Mouse (Mus musculus) midbrain, embryonic 14.5 days (tissue): ENCODE measurements at regions not wholly inside any gene's neighbourhood (a gene's known extent, or its start where the extent isn't known, plus 50 kb on each side); places are given as distances from the start of the nearest gene placed in this dataset.

Experiments
- ATAC-seq: fragments of 200-750 bp; cut with Nextera tagmentation; 2 replicates; pipeline ENCODE4 v1.8.0; 2017; ENCODE audit warnings: moderate number of reproducible peaks, moderate library complexity; ENCODE audit not compliant: low FRiP score, low TSS enrichment
- DNase-seq: peaks from one replicate; pipeline ENCODE4 v3.0.0-alpha.2; 2015
- H3K27ac ChIP-seq: fragments of 300-500 bp; sonication (generic); replicated peaks from 2 replicates; pipeline ENCODE4 v1.5.1; 2014; ENCODE audit warnings: mild to moderate bottlenecking, low read depth, low read length, moderate library complexity
- H3K27me3 ChIP-seq: fragments of 300-500 bp; sonication (generic); 2 replicates; pipeline ENCODE4 v1.6.1; 2014; ENCODE audit warnings: low read length, control low read depth, mixed read lengths; ENCODE audit not compliant: control insufficient read depth, insufficient read depth
- H3K36me3 ChIP-seq: fragments of 300-500 bp; sonication (generic); 2 replicates; pipeline ENCODE4 v1.6.1; 2014; ENCODE audit warnings: low read length, control low read depth; ENCODE audit not compliant: control insufficient read depth, insufficient read depth
- H3K4me1 ChIP-seq: fragments of 300-500 bp; sonication (generic); 2 replicates; pipeline ENCODE4 v1.6.1; 2014; ENCODE audit warnings: mild to moderate bottlenecking, antibody characterized with exemption, low read length, control low read depth; ENCODE audit not compliant: control insufficient read depth, insufficient read depth
- H3K4me2 ChIP-seq: fragments of 300-500 bp; sonication (generic); 2 replicates; pipeline ENCODE4 v1.6.1; 2014; ENCODE audit warnings: mild to moderate bottlenecking, low read length, moderate library complexity
- H3K4me3 ChIP-seq: fragments of 300-500 bp; sonication (generic); replicated peaks from 2 replicates; pipeline ENCODE4 v1.5.1; 2014; ENCODE audit warnings: low read depth, low read length
- H3K9ac ChIP-seq: fragments of 300-500 bp; sonication (generic); replicated peaks from 2 replicates; pipeline ENCODE4 v1.6.1; 2014; ENCODE audit warnings: mild to moderate bottlenecking, low read length, moderate library complexity
- H3K9me3 ChIP-seq: fragments of 300-500 bp; sonication (generic); 2 replicates; pipeline ENCODE4 v1.6.1; 2016; ENCODE audit warnings: low read length, control low read depth, mixed read lengths; ENCODE audit not compliant: control insufficient read depth
- WGBS: fragments of 180-500 bp; shearing (Covaris S2); extraction: QIAGEN DNeasy Blood & Tissue Kit; methylation state at CpG from one replicate; pipeline ENCODE4 v1.1.7; 2014; 5-methylcytosine and 5-hydroxymethylcytosine counted together

DNA sequence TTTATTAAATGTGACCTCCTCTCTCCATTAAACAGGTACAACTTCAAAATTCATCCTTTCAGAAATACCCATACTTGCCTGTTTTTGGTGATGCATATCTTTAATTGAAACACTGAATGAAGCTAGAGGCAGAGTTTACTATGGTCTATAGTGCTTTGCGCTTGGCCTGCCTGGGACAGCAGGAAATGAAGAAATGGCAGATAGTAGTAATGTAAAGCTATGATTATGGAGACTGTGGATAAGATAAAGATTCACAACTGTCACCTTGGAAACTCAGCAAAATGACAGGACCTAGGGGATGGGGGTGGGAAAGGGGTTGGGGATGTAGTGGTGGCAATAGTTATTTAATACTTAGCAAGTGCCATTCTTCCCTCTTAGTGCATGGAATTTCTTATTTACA, 352.7 kb upstream of the Mgat4c start:
- DNase-seq (no peak), ATAC-seq (no peak)
- Histone ChIP-seq H3K4me1 (no peaks in the 10 kb centered on the region), H3K36me3 (no peaks in the 10 kb centered on the region), H3K4me2 (no peak overlapping the region), H3K9me3 (no peaks in the 10 kb centered on the region), H3K27ac (no peak overlapping the region), H3K27me3 (no peaks in the 10 kb centered on the region), H3K9ac (no peak overlapping the region), H3K4me3 (no peak overlapping the region)
- 98% methylated on average over 1 of the region's 1 CpGs for WGBS

- Histone ChIP-seq H3K27me3 (no peaks in the 10 kb centered on the region), H3K4me1 (no peaks in the 10 kb centered on the region), H3K36me3 (no peaks in the 10 kb centered on the region), H3K9me3 (no peaks in the 10 kb centered on the region), H3K9ac (no peak overlapping the region), H3K4me3 (no peak overlapping the region), H3K27ac (no peak overlapping the region), H3K4me2 (no peak overlapping the region)
- ATAC-seq: no peak
- 82% methylated on average over 3 of the region's 3 CpGs for WGBS
- DNase-seq: no peak
Observed at GRCm38 (mm10) chr10:101330109-101330508, 351.2 kb upstream of the Mgat4c start.

GRCm38 (mm10) chr10:101335136-101335535, 346.2 kb upstream of the Mgat4c start:
- Histone ChIP-seq H3K27me3 (no peaks in the 10 kb centered on the region), H3K4me3 (no peak overlapping the region), H3K9ac (no peak overlapping the region), H3K27ac (no peak overlapping the region), H3K4me1 (no peaks in the 10 kb centered on the region), H3K36me3 (no peaks in the 10 kb centered on the region), H3K9me3 (no peaks in the 10 kb centered on the region), H3K4me2 (no peak overlapping the region)
- DNase-seq: no peak
- 56% methylated on average over 3 of the region's 3 CpGs for WGBS
- no peak for ATAC-seq

- Histone ChIP-seq H3K4me1 (no peaks in the 10 kb centered on the region), H3K27ac (no peak overlapping the region), H3K9me3 (no peaks in the 10 kb centered on the region), H3K36me3 (no peaks in the 10 kb centered on the region), H3K4me2 (no peak overlapping the region), H3K4me3 (no peak overlapping the region), H3K27me3 (no peaks in the 10 kb centered on the region), H3K9ac (no peak overlapping the region)
- DNase-seq (no peak), ATAC-seq (no peak)
- 87% methylated on average over 3 of the region's 3 CpGs for WGBS
Observed at GRCm38 (mm10) chr10:101339565-101339964, 341.7 kb upstream of the Mgat4c start.

GRCm38 (mm10) chr10:101350198-101350897, 330.9 kb upstream of the Mgat4c start:
- Histone ChIP-seq H3K27ac (no peak overlapping the region), H3K9ac (no peak overlapping the region), H3K9me3 (no peaks in the 10 kb centered on the region), H3K4me1 (no peaks in the 10 kb centered on the region), H3K27me3 (no peaks in the 10 kb centered on the region), H3K4me2 (no peak overlapping the region), H3K4me3 (no peak overlapping the region), H3K36me3 (no peaks in the 10 kb centered on the region)
- 83% methylated on average over 2 of the region's 2 CpGs for WGBS
- DNase-seq (no peak), ATAC-seq (no peak)

GRCm38 (mm10) chr10:101373850-101374581, 307.3 kb upstream of the Mgat4c start:
- Histone ChIP-seq H3K9me3 (no peaks in the 10 kb centered on the region), H3K4me1 (peaks cover 4% of the 10 kb centered on the region; the same call in 1 of the 2 replicates), H3K4me3 (no peak overlapping the region), H3K36me3 (no peaks in the 10 kb centered on the region), H3K27me3 (no peaks in the 10 kb centered on the region), H3K27ac (peak overlapping the region; percentile 61), H3K9ac (no peak overlapping the region), H3K4me2 (0 out of 2 replicates have a peak overlapping the region, but pooled peaks have one; percentile 2)
- peak; percentile 75 for DNase-seq
- WGBS: 36% methylated on average over 9 of the region's 9 CpGs
- peak; percentile 86 for ATAC-seq

- WGBS: 63% methylated on average over 2 of the region's 2 CpGs
Observed at GRCm38 (mm10) chr10:101393416-101393815, 287.9 kb upstream of the Mgat4c start.

DNA sequence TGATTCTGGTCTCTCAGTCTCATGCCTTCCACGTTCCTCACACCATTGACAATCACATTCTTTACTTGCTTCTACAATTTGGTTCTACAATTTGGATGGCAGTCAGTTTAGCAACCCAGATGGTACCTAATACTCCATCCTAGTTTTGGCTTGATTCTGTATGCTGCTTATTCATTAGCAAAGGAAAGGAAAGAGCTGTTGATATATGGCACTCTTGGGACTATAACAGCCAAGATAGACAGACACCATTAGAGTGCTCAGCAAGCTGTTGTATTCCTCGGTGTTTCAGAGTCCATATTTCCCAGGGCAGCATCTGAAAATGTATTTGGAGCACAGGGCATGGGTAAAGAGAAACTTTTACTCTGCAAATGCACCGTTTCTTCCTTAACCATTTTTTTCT, 282.1 kb upstream of the Mgat4c start:
- Histone ChIP-seq H3K9ac (no peak overlapping the region), H3K36me3 (no peaks in the 10 kb centered on the region), H3K4me1 (no peaks in the 10 kb centered on the region), H3K27me3 (no peaks in the 10 kb centered on the region), H3K4me3 (no peak overlapping the region), H3K27ac (no peak overlapping the region), H3K9me3 (no peaks in the 10 kb centered on the region), H3K4me2 (no peak overlapping the region)
- ATAC-seq: no peak
- no peak for DNase-seq
- WGBS: 83% methylated on average over 3 of the region's 3 CpGs

More at GRCm38 (mm10) chr10:101393416-101393815, 287.9 kb upstream of the Mgat4c start:
- Histone ChIP-seq H3K4me1 (no peaks in the 10 kb centered on the region), H3K36me3 (no peaks in the 10 kb centered on the region), H3K4me3 (no peak overlapping the region), H3K27me3 (no peaks in the 10 kb centered on the region), H3K9me3 (no peaks in the 10 kb centered on the region), H3K9ac (no peak overlapping the region), H3K4me2 (no peak overlapping the region), H3K27ac (no peak overlapping the region)
- DNase-seq (no peak), ATAC-seq (no peak)

DNA sequence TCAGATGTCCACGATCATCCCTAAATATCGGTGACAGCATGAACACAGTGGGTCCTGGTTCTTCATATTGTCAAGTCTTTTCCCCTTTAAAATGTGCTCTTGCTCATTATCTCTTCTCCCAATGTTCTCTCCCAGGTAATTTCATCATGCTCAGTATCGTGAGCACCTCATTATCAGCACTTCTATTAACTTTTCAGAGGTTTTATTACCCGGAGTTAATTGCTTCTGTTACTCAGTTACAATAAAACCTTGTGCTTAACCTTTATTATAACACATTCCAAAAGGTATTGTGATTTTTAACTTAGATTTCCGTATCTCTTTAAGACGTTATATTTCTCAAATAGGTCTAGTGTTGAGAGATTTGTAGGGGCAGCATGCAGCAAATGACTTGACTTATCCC, 266.0 kb upstream of the Mgat4c start:
- WGBS: 88% methylated on average over 6 of the region's 6 CpGs
- Histone ChIP-seq H3K9ac (no peak overlapping the region), H3K4me1 (no peaks in the 10 kb centered on the region), H3K36me3 (no peaks in the 10 kb centered on the region), H3K27me3 (no peaks in the 10 kb centered on the region), H3K27ac (no peak overlapping the region), H3K4me3 (no peak overlapping the region), H3K4me2 (no peak overlapping the region), H3K9me3 (no peaks in the 10 kb centered on the region)
- ATAC-seq: no peak
- no peak for DNase-seq
